ENCODE assay signal across 16 mouse cellular contexts in the genomic region with DNA sequence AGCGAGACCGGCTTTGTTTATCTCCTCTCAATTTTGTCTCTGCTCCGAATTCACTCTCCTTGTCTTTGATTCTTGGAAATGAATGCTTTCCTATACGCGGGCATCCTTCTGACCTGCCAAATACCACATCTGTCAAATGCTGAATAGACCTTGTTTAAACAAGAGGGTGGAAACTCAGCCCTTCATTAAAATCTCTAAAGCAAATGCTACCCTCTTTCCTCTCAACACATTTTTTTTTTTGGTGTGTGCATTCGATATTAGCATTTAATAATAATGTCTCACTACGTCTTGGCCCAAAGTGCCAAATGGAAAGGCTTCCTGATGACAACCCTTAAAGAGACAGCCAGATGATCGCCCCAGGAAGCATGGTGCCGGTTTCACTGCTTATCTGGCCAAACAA.
"Had no signal": no experiment of that assay in that cellular context is flagged by ENCODE, and none has a peak within 500 bp of the region (broad histone marks: within the 10 kb centered on the region; RNA-seq: fewer than 3 reads in every experiment).

No protein-coding gene starts in this region.

- ATAC-seq: liver, embryonic 12.5 days had no signal

- H3K4me3 ChIP-seq: layer of hippocampus, adult 2 months; limb, embryonic 10.5 days; limb, embryonic 13.5 days; liver, embryonic 12.5 days; liver, embryonic 15.5 days; lung, embryonic 15.5 days had no signal

- H3K36me3 ChIP-seq: limb, embryonic 10.5 days; limb, embryonic 13.5 days; liver, embryonic 12.5 days; liver, embryonic 15.5 days; lung, embryonic 15.5 days had no signal

- H3K4me2 ChIP-seq: limb, embryonic 13.5 days; liver, embryonic 12.5 days; liver, embryonic 15.5 days; lung, embryonic 15.5 days; midbrain, embryonic 11.5 days had no signal

- DNase-seq: kidney, postnatal 25 days; layer of hippocampus, adult 9-11 months; liver; lung, adult 18-20 months; lung, postnatal 14 days; midbrain, embryonic 14.5 days; right cerebral cortex, postnatal 14 days; right cerebral cortex, postnatal 4 days had no signal

- H3K27ac ChIP-seq: kidney, postnatal 0 days; layer of hippocampus, adult 2 months; limb, embryonic 10.5 days; limb, embryonic 13.5 days; liver, embryonic 12.5 days; liver, embryonic 15.5 days; lung, embryonic 15.5 days had no signal

- H3K9ac ChIP-seq: limb, embryonic 13.5 days; liver, embryonic 12.5 days; liver, embryonic 15.5 days; lung, embryonic 15.5 days had no signal

- H3K27me3 ChIP-seq: liver, embryonic 12.5 days; liver, embryonic 15.5 days; lung, embryonic 15.5 days had no signal

- H3K9me3 ChIP-seq: limb, embryonic 10.5 days; limb, embryonic 13.5 days; liver, embryonic 12.5 days; liver, embryonic 15.5 days; lung, embryonic 15.5 days had no signal
